Mouse (Mus musculus): ENCODE data around the gene Usp30. TPM values are rescaled to one million over a fixed set of nuclear protein-coding genes. Genes with fewer than 3 reads are reported as not detected.

Gene Usp30
- total and polyA plus RNA-seq, 3 experiments = 12.8 to 21.1 TPM; not detected in 1

DNA sequence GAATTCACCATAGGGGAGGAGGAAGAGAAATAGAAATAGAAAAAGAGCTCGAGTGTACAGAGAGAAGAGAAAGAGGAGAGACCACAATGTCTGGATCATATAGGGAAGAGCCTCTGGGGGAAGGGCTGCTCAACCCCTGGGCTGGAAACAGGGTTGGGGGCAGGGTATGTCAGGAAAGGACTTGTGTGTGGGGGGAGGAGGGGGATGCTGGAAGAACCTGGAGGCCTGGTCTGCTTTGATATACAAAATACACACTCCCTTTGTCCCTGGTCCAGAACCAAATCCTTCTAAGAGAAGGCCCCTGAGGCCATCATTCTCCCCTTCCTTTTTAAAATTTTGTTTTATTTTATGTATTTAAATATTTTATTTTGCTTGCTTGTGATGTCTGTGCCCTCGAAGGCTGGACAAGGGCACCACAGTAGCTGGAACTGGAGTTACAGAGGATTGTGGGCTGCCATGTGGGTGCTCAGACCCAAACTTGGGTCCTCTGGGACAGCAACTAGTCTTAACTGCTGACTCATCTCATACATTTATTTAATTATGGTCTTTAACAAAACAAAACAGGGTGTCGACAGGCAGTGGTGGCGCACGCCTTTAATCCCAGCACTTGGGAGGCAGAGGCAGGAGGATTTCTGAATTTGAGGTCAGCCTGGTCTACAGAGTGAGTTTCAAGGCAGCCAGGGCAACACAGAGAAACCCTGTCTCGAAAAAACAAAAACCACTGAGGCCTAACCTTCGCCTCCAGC, 61.4 kb downstream of the Usp30 start:
- Histone ChIP-seq H3K9me3 (replicated peaks; ENCODE audit: insufficient read depth, low read length) (no peaks in the 10 kb centered on the region), H3K4me1 (ENCODE audit: control insufficient read depth in 1 of 2, insufficient read depth in 2 of 2, low read length in 2 of 2) (peaks cover 0 to 8% of the 10 kb centered on the region in 2 experiments; a peak in 2 of 4 replicates), H3K36me3 (ENCODE audit: control insufficient read depth in 1 of 2, insufficient read depth in 2 of 2, low read length in 2 of 2) (peaks cover 0 to 7% of the 10 kb centered on the region in 2 experiments; a peak in 3 of 4 replicates), H3K27ac (ENCODE audit: control insufficient read depth, low read depth, low read length) (peak overlapping the region; percentile 55), H3K9ac (ENCODE audit: control insufficient read depth, low read depth, low read length, poor library complexity, severe bottlenecking) (peak overlapping the region; percentile 67), H3K4me3 (ENCODE audit: control insufficient read depth in 1 of 2, insufficient read depth in 1 of 2, low read depth in 2 of 2, low read length in 2 of 2) (peak overlapping the region in 1 of 2 experiments; percentile 67; a peak in 2 of 4 replicates), H3K27me3 (ENCODE audit: control insufficient read depth in 1 of 2, insufficient read depth in 2 of 2, low read length in 2 of 2) (no peaks in the 10 kb centered on the region), H3K79me2 (ENCODE audit: control insufficient read depth, insufficient read depth, low read length, poor library complexity) (peaks cover 3% of the 10 kb centered on the region; the same call in 1 of the 2 replicates)
- no peak for DNase-seq (ENCODE audit: low read depth, low spot score)
- TF ChIP-seq CHD2 (IDR thresholded peaks at IDR 0.05; ENCODE audit: low read length) (no peak), CHD1 (IDR thresholded peaks at IDR 0.05; ENCODE audit: low read depth, low read length) (no peak), MAX (IDR thresholded peaks at IDR 0.05; ENCODE audit: low read length) (no peak), ETS1 (IDR thresholded peaks at IDR 0.05; ENCODE audit: low read depth, low read length) (no peak)

GRCm38 (mm10) chr5:114127374-114128349, 62.4 kb downstream of the Usp30 start, which contains the start of gene Alkbh2:
Gene Alkbh2, minus strand, starts transcription at chr5:114128218.
- Histone ChIP-seq H3K27ac (ENCODE audit: control insufficient read depth, low read depth, low read length) (peak within 1 kb of the TSS; percentile 55), H3K4me1 (ENCODE audit: control insufficient read depth in 1 of 2, insufficient read depth in 2 of 2, low read length in 2 of 2) (peaks cover 0 to 17% of the 10 kb centered on the region in 2 experiments; a peak in 3 of 4 replicates)
- DNase-seq (ENCODE audit: low read depth, low spot score) = peak; percentile 84
- TF ChIP-seq MYC (IDR thresholded peaks at IDR 0.05; ENCODE audit: low read depth, low read length) (no peak), MAX (IDR thresholded peaks at IDR 0.05; ENCODE audit: low read length) (peak; percentile 43; the same call in 1 of the 2 replicates), MEF2A (IDR thresholded peaks at IDR 0.05; ENCODE audit: extremely low read depth, insufficient replicate concordance, low read depth, low read length, poor library complexity, severe bottlenecking) (no peak), USF1 (IDR thresholded peaks at IDR 0.05; ENCODE audit: low read depth, low read length) (no peak), TBP (IDR thresholded peaks at IDR 0.05; ENCODE audit: low read depth, low read length) (no peak), SIN3A (IDR thresholded peaks at IDR 0.05; ENCODE audit: low read length) (peak; percentile 57), MAZ (IDR thresholded peaks at IDR 0.05; ENCODE audit: low read depth, low read length) (peak; percentile 94), UBTF (IDR thresholded peaks at IDR 0.05; ENCODE audit: borderline replicate concordance, insufficient read depth, low read depth, low read length) (no peak), USF2 (IDR thresholded peaks at IDR 0.05; ENCODE audit: borderline replicate concordance in 1 of 2, insufficient read depth in 1 of 2, low read depth in 1 of 2, low read length in 2 of 2) (no peak), JUND (IDR thresholded peaks at IDR 0.05; ENCODE audit: low read depth, low read length) (no peak), HCFC1 (IDR thresholded peaks at IDR 0.05; ENCODE audit: low read depth, low read length) (peak; percentile 62; the same call in 1 of the 2 replicates), NELFE (IDR thresholded peaks at IDR 0.05; ENCODE audit: low read depth, low read length) (peak; percentile 55), EP300 (IDR thresholded peaks at IDR 0.05; ENCODE audit: low read depth in 1 of 2, low read length in 2 of 2) (no peak), RCOR1 (IDR thresholded peaks at IDR 0.05; ENCODE audit: low read depth, low read length) (no peak), POLR2AphosphoS5 (IDR thresholded peaks at IDR 0.05; ENCODE audit: borderline replicate concordance, low read depth, low read length) (no peak), ZKSCAN1 (IDR thresholded peaks at IDR 0.05; ENCODE audit: low read depth, low read length) (no peak), TCF12 (IDR thresholded peaks at IDR 0.05; ENCODE audit: low read depth, low read length) (peak; percentile 33; the same call in 1 of the 2 replicates), CTCF (IDR thresholded peaks at IDR 0.05 in 2 of 3, conservative IDR thresholded peaks at IDR 0.05 in 1 of 3; ENCODE audit: control insufficient read depth in 1 of 3, insufficient read depth in 1 of 3, low read depth in 2 of 3, low read length in 3 of 3, poor library complexity in 1 of 3, severe bottlenecking in 1 of 3) (peak; percentile 76 to 83 (median 77)), RAD21 (IDR thresholded peaks at IDR 0.05; ENCODE audit: low read depth, low read length) (no peak; the same call in 1 of the 2 replicates), GABPA (IDR thresholded peaks at IDR 0.05; ENCODE audit: low read depth, low read length) (no peak), NRF1 (IDR thresholded peaks at IDR 0.05; ENCODE audit: insufficient read depth, low read depth, low read length, poor library complexity, severe bottlenecking) (peak; percentile 30; the same call in 1 of the 2 replicates), POLR2A (IDR thresholded peaks at IDR 0.05; ENCODE audit: control insufficient read depth in 1 of 2, insufficient read depth in 1 of 2, low read depth in 1 of 2, low read length in 2 of 2, poor library complexity in 1 of 2) (peak in 1 of 2 experiments; percentile 55; a peak in 1 of 4 replicates), CHD2 (IDR thresholded peaks at IDR 0.05; ENCODE audit: low read length) (no peak)

More at GRCm38 (mm10) chr5:114127374-114128349, 62.4 kb downstream of the Usp30 start, which contains the start of gene Alkbh2:
- Histone ChIP-seq H3K27me3 (ENCODE audit: control insufficient read depth in 1 of 2, insufficient read depth in 2 of 2, low read length in 2 of 2) (no peaks in the 10 kb centered on the region), H3K9me3 (replicated peaks; ENCODE audit: insufficient read depth, low read length) (no peaks in the 10 kb centered on the region), H3K79me2 (ENCODE audit: control insufficient read depth, insufficient read depth, low read length, poor library complexity) (peaks cover 3% of the 10 kb centered on the region; the same call in 1 of the 2 replicates), H3K36me3 (ENCODE audit: control insufficient read depth in 1 of 2, insufficient read depth in 2 of 2, low read length in 2 of 2) (peaks cover 0 to 11% of the 10 kb centered on the region in 2 experiments; a peak in 1 of 4 replicates), H3K9ac (ENCODE audit: control insufficient read depth, low read depth, low read length, poor library complexity, severe bottlenecking) (peak within 1 kb of the TSS; percentile 67), H3K4me3 (ENCODE audit: control insufficient read depth in 1 of 2, insufficient read depth in 1 of 2, low read depth in 2 of 2, low read length in 2 of 2) (peak within 1 kb of the TSS; percentile 67 to 84)

Measured in MEL (cell line).